Mouse (Mus musculus) lung, postnatal 4 days (tissue): ENCODE measurements at regions not wholly inside any gene's neighbourhood (a gene's known extent, or its start where the extent isn't known, plus 50 kb on each side); places are given as distances from the start of the nearest gene placed in this dataset.
"Not testable (repeated sequence)": the region's sequence is repeated elsewhere in the genome, so short reads cannot be mapped to it uniquely, and the experiment has no call there.

Source experiments
- DNase-seq, 2 experiments: peaks; one replicate each; pipeline ENCODE4 v3.0.0; 2021

GRCm38 (mm10) chr10:108111398-108111797 lies 50.6 kb upstream of the Ppp1r12a start:
- no peak for DNase-seq

GRCm38 (mm10) chr10:108110891-108111290 lies 51.1 kb upstream of the Ppp1r12a start:
- DNase-seq = no peak

- DNase-seq = no peak
Observed at GRCm38 (mm10) chr10:108110197-108110596, 51.8 kb upstream of the Ppp1r12a start.

DNA sequence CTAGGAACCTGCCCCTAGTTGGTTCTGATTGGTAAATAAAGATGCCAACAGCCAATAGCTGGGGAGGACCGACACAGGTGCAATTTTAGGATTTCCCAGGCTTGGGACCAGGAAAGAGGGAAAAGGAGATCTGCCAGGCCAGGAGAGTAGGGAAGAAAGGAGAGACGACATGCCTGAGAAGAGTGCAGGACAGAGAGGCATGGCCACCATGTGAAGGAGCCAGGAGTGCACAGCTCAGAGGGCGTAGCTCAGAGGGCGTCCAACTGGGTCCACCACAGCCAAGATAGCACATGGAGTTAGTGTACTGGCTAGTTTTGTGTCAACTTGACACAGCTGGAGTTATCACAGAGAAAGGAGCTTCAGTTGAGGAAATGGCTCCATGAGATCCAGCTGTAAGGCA lies 53.5 kb upstream of the Ppp1r12a start:
- DNase-seq = not testable (repeated sequence)

- no peak for DNase-seq
Observed at GRCm38 (mm10) chr10:108101521-108101920, 60.5 kb upstream of the Ppp1r12a start.

DNA sequence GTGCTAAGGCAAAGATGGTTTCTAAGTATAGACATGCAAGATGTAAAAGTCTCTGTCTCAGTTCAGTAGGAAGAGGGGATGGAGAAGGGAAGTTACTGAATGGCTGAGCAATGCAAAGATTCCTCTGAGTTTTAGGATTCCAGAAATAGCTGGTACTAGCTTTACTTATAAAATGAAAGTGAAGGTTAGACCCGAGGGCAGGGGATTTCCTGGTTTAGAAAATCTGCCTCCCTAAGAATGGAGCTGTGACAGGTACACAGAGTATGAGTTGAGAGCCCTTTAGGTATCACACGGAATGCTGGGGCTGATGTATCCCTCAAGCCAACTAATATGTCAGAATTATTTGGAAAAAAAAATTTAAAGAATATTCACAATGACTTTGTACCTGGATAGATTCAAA lies 69.0 kb upstream of the Ppp1r12a start:
- DNase-seq = no peak

DNA sequence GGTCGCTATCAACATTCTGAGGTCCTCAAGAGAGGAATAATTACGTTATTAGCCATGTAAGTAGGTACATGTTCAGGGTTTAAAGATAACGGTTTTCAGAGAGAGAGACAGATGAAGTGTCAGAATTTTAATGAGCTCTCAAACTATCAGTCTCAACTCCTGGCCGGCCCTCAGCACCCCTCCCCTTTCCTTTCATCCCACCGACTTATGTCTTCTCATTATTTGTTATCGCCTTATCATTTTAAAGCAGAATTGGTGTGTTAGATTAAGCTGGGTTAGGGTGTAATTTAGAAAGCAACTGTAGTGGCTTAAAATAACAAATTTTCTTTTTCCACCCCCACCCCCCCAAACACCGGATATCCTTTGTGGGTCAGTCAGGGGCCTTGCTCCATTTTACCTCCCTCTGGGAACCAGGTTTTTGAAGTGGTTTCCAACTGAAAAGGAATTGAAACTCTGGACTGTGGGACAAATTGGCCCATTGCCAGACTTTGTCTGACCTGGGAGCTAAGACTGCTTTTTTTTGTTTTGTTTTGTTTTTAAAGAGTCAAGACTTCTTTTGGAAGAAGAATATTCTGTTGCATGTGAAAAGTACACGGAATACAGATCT lies 72.5 kb upstream of the Ppp1r12a start:
- no peak for DNase-seq

DNA sequence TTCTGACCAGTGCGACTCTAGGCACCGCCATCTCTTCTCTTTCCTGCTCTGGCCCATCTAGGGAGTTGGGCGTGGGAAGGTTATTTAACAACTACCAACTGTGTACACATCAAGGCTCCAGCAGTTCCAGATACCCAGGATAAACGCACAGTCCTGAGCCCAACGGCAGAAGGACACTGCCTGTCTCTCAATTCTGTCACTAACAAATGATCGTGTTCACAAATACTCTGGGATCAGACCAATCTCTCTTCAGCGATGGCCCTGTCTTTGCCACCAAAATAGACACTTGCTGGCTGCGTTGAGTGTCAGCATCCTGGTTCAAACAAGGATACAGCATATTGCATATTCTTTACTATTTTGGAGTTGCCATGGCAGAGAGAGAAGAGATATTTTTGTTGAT lies 73.1 kb upstream of the Ppp1r12a start:
- no peak for DNase-seq

GRCm38 (mm10) chr10:108088209-108088608 lies 73.8 kb upstream of the Ppp1r12a start:
- DNase-seq = no peak

GRCm38 (mm10) chr10:108083220-108083619 lies 78.8 kb upstream of the Ppp1r12a start:
- DNase-seq = no peak

DNA sequence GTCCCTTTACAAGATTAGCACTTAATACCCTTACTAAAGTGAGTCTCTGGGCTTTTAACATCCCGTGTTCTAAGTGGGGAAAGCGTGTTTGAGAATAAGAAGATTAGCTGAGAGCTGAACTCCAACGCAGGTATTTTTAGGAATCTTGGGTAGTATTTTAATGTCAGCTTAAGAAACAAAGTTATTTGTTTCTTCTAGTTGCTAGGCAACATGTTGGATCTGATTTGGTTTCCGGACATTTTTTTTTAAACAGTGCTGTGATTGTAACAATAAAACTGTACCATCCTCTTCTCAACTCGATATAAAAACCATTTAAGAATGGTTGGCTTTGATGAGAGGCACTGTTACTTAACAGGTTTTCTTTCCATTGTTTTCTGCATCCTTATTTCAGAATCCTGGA lies 86.8 kb upstream of the Ppp1r12a start:
- no peak for DNase-seq

- no peak for DNase-seq
Observed at GRCm38 (mm10) chr10:108073828-108074227, 88.2 kb upstream of the Ppp1r12a start.

DNA sequence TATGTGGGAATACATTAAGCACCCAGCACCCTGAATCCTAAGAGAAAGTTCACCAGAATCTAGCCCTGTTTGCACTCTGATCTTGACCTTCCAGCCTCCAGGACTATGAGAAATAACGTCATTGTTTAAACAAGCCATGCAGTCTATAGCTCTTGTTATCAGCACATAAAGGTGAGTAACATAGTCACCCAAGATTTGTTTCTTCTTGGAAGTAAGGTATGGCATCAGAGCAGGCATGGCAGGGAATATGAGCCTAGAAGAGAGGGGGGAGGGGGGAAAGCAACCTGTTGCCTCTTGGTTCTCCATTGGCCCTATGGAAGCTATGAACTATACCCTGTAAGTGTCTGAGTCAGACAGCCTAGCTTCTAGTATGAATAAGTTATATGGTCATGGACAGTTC lies 89.8 kb upstream of the Ppp1r12a start:
- no peak for DNase-seq

- DNase-seq = peak in 1 of 2 experiments; percentile 14
Observed at GRCm38 (mm10) chr10:108071424-108071823, 90.6 kb upstream of the Ppp1r12a start.

DNA sequence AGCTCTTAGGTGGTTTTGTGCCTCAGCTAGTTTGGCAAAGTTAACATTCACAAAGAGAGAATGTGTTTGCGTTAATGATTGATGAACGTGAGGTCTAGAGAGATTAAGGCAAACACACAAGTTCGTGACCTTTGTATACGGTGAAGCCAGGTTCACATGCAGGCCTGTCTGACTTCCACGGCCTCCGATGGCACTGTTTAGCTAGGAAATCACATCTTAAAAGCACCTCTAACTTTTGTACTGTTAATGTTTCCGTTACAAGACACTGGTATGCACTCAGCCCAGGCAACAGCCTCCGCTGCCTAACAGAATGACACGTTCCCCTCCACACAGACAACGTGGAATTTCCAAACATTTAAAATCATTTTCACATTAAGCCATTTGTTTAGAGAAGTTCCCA lies 94.3 kb upstream of the Ppp1r12a start:
- peak in 1 of 2 experiments; percentile 5 for DNase-seq

DNA sequence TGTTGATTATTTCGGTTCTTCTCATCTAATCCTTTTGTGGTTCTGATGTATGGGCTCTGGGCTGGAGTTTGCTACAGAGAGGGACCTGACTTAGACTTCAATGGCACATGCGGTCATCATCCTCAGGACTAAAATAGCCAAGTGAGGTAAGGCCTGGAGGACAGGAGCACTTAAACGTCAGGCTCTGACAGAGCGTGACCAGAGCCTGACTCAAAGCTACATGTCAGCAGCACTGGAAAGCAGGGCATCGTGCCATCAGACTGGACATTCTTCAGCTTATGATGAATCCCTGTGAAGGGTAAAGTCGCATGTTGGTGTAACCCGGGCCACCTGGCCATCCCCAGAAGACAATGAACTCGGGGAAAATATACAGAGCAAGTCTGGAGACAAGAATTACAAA lies 95.8 kb upstream of the Ppp1r12a start:
- no peak for DNase-seq

GRCm38 (mm10) chr10:108061813-108062435 lies 100.1 kb upstream of the Ppp1r12a start:
- DNase-seq = no peak

DNA sequence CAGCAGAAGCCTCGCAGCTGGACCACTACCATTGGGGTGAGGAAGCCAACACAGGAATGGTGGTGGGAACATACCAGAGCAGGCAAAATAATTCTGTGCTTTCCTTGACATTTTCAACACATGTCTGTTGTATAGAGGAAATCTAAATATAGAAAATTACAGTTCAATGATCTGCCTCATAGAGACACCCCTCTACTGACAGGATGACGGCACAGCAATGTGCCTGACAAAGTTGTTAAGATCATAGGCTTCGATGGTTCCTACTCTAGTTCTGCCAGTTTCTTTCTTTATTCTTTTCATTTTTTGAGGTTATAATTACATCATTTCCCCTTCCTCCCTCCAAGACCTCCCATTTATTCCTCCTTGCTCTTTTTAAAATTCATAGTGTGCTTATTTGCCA lies 101.4 kb upstream of the Ppp1r12a start:
- no peak for DNase-seq

DNA sequence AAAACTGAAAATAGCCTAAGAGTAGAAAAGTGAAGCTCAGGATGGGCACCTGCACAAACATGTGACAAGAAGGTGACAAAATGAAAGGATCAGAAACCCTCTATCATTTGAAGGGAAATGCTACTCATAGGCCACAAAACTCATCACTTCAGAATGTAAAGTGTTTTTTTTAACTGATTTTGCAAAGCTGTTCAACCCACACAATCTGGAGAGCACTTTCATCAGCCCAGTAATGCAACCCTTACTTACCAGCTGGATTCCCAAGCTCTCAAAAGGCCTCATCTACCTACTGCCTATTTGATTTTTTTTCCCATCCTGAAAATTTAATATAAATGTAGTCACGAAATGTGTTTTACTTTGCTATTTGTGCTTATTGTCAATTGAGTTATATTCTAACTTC lies 110.4 kb upstream of the Ppp1r12a start:
- no peak for DNase-seq

DNA sequence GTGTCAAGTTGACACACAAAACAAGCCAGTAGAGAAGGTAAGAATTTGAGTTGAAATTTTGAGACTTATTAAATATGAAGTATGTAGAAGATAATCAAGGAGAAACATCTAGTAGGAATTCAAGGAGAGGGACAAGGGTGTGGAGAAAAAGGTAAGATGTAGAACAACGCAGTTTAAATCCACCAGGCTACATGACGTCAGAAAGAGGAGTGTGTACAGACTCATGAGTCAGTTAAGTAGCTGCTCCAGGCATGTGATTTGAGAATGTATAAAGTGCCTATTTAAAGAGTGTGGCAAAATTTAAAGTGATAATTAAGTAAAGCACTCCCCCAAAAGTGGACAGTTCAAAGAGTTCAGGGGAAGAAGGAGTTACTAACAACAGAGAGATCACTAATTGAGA lies 113.6 kb upstream of the Ppp1r12a start:
- DNase-seq = no peak

DNA sequence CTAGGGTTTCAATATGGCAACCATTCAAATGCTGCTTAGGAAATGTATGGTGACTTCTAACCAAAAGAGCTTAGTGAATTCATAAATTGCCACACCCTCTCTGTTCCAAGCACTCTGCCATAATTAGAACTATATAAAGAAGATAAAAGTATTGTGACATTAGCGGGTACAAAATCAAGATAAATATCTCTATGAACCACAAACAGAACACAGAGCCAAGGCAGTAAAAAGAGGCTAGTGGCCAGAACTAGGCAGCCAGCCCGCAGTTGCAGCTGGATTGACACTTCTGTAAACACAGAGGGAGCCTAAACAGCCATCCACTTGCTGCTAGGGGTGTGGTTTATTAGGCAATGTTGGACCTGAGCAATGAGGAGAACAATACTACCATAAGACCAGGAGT lies 118.5 kb upstream of the Ppp1r12a start:
- DNase-seq = no peak

- no peak for DNase-seq
Observed at GRCm38 (mm10) chr10:108040027-108040426, 122.0 kb upstream of the Ppp1r12a start.

- DNase-seq = no peak
Observed at GRCm38 (mm10) chr10:108036486-108037109, 124.7 kb upstream of the Otogl start.

DNA sequence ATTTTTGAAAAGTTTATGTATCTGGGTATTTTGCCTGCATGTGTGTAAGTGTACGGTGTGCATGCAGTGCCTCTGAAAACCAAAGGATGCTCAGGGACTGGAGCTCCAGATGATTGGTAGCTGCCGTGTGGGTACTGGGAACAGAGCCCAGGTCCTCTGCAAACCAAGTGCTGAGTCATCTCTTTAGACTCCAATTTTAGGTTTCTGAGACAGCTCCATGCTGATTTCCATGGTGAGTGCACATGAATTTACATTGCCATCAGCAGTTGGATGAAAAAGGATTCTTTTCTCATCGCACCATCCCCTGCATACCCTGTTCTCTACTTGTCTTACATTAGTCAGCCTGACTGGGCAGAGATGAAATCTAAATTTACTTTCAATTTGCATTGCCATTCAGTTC lies 122.1 kb upstream of the Otogl start:
- no peak for DNase-seq
